Mouse (Mus musculus) G1E (cell line): Measurements from ENCODE around the gene Iyd.

Experiments
- CTCF ChIP-seq: IDR thresholded peaks from 2 replicates; pipeline ENCODE4 v1.5.1; 2012; ENCODE audit warnings: low read depth, low read length, inconsistent platforms, mixed read lengths
- GATA1 ChIP-seq: IDR thresholded peaks from 2 replicates; pipeline ENCODE4 v1.6.1; 2012; ENCODE audit warnings: borderline replicate concordance, low read length, inconsistent platforms, mixed read lengths
- POLR2AphosphoS5 ChIP-seq: IDR thresholded peaks from 2 replicates; pipeline ENCODE4 v1.6.1; 2012; ENCODE audit warnings: low read depth, low read length, inconsistent platforms; ENCODE audit not compliant: insufficient replicate concordance

DNA sequence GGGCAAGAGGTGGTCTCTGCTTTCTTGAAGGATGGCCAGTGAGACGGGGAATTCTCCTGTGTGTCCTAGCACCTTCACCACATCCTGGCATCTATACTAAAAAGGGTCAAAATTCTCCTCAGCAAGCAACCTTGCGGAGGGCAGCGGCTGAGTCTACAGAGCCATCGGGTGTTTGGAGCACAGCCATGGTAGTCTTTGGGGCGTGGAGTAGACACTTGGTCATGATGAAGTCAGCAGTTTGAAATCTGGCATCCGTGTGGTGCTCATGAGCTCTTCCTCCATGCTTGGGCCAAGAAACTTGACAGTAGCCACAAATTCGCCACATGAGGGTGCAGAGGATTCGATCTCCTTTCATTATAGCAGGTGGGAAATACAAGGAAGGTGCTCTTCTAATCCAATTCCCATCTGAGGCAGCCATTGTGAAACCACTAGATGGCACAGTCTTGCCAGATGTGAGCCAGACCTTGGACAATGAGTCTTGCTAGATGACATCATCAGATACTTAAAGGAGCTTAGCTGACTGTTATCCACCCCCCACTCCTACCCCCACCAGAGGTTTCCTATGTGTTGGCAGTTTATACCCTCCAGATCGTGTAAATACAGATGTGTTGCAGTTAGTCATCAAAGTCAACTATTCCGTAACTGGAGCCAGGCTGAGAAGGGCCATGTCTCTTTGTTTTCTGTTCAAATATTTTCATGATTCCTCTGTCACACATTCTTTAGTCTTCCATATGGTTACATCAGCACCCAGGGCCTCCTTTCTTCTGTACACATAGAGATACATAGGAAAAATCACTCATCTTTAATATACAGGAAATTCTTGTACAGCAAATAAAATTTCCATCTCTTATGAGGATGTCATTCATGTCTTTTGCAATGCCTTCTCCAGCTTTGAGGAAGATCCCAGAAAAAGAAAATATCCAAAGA lies 32.9 kb downstream of the Iyd start:
- TF ChIP-seq CTCF (no peak), POLR2AphosphoS5 (no peak), GATA1 (no peak)
